Mouse (Mus musculus) large intestine, adult 2 months (tissue): ENCODE data around the gene Dst. TPM values are rescaled to one million over a fixed set of nuclear protein-coding genes. Genes with fewer than 3 reads are reported as not detected.

ENCODE experiments used
- DNase-seq: peaks from one replicate; pipeline ENCODE4 v3.0.0-alpha.2; 2012; ENCODE audit warnings: low read depth, low spot score
- WGBS: fragments of 180-500 bp; shearing (Covaris S2); methylation state at CpG from one replicate; pipeline ENCODE4 v1.1.7; 2018; 5-methylcytosine and 5-hydroxymethylcytosine counted together
- polyA plus RNA-seq: library from polyadenylated mRNA; depleted of rRNA; stranded (reverse); fragments of >200 nt; gene quantifications from 2 replicates; pipeline ENCODE4 v1.2.3, GENCODE M21; 2012

Dst gene
- polyA plus RNA-seq, 1 experiment: 16.3 TPM

DNA sequence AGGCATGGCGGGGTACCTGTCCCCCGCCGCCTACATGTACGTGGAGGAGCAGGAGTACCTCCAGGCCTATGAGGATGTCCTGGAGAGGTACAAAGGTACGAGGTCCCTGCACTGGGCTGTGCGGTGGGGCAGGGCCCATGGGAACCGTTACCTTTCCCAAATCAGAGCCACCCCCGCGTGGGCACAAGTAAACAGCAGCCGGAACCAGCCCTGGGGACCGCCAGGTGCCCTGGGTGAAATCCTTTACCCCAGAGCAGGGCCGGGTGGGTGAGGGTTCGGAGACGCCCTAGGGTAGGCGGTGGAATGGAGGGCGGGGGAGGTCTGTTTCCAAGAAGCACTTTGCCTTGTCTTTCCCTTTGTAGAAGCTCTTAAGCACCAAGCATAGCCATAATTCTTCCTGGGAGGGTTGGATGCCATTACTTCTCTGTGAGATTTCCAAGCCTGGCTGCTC lies 103.8 kb downstream of the Dst start:
- no peak for DNase-seq
- WGBS: 7% methylated on average over 16 of the region's 16 CpGs

DNA sequence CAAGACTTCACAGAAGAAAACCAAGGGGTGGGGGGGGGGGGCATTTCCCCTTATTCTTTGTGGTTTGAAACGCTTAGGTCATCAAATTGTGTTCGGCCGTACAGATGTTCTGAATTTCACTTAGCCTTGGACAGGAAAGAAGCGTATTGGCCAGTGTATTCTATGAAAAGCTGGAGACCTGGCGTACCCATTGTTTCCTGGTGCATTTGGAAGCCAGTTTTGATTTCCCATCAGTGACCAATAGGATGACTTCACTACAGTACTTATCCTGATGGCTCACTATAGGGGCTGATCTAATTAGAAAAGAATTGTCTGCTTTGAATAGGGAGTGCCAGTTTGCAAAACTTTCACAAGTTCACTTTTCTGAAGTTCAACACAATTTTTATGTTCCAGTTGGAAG lies 105.5 kb downstream of the Dst start:
- DNase-seq: no peak
- 85% methylated on average over 5 of the region's 5 CpGs for WGBS

- 88% methylated on average over 15 of the region's 15 CpGs for WGBS
- no peak for DNase-seq
Observed at GRCm38 (mm10) chr1:34016780-34017179, 108.8 kb downstream of the Dst start.

DNA sequence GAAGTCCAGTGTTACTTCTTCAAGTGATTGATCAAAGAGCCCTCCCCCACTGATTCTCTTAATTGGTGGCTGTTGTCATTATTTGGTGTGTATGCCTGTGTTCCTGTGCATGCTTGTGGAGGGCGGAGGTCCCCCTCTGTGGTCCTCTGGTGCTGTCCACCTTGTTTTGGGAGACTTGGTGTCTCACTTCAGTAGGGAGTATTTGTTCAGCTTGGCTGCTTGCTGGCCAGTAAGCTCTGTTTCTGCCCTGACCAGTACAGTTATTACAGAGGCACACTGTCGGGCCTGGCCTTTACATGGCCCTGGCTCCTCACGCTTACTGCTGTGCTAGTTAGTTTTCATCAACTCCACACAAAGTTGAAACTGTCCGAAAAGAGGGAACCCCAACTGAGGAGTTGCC lies 109.3 kb downstream of the Dst start:
- no peak for DNase-seq
- WGBS: 90% methylated on average over 4 of the region's 4 CpGs

GRCm38 (mm10) chr1:34020599-34020998 lies 112.6 kb downstream of the Dst start:
- 75% methylated on average over 6 of the region's 6 CpGs for WGBS
- no peak for DNase-seq

DNA sequence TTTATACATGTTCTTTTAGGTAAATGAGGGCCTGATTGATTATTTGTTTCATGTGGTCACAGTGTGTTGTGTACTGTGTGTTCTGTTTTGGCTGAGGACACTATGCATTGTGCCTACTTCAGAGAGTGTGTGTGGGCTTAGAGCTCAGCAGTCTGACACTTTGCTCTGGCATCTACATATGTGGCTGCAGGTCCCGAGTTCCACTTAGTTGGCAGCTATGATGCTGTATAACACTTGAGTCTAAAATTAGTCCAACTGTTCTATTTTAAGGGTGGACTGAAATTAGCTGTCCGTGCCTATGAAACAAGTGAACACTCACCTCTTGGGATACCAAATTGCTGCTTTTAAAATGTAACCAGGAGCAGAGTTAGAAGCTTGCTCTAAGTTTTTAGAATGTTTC lies 113.5 kb downstream of the Dst start:
- 60% methylated on average over 2 of the region's 2 CpGs for WGBS
- no peak for DNase-seq

DNA sequence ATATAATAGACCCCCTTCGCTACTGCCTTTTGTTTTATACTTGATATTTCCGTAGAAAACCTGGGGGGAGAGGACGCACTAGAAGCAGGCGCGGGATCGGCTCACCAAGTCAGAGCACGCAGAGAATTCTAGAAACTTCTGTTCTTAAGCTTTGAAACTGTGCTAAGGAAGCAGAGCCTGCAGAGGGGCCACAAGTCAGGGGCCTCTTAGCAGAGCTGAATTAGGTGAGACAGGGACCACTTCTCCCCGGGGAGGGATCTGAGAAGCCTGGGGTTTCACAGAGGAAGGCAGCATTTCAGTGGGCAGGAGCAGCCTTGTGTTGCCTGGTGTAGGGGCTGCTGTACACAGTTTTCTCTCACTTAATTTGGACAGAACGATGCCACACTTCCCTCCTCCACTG lies 115.1 kb downstream of the Dst start:
- 83% methylated on average over 9 of the region's 9 CpGs for WGBS
- no peak for DNase-seq

- DNase-seq: no peak
- WGBS: 87% methylated on average over 6 of the region's 6 CpGs
Observed at GRCm38 (mm10) chr1:34025879-34026278, 117.9 kb downstream of the Dst start.

- 72% methylated on average over 5 of the region's 5 CpGs for WGBS
- DNase-seq: no peak
Observed at GRCm38 (mm10) chr1:34028722-34029121, 120.7 kb downstream of the Dst start.

DNA sequence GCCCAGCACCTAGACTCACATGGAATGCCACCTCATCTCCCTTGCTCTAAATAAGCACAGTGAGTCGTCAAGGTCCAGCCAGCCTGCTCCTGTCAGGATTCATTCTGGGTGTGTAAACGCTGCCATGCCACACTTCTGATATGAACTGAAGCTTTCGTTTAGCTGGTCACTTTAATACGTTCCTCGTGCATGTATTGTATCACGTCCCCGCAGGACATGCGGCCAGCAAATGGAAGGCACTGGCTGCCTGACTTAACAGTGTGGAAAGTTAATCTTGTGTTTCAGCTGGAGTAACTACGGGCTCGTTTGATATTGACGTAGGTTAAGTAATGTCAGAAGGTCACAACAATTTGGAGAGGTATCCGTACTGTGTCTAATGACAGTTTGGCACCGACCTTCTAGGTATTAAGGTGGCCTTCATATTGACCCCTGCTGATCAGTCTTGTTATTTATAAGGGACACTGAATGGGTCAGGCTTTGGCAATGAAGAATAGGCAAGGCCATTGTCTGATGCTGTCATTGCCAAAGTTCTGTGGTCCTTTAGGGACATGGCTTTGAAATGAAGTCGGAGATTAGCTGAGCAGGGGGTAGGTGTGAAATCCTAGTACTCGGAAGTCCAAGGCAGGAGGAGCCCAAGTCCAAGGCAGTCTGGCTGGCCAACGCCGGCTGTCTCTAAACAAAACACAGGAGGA lies 122.5 kb downstream of the Dst start:
- no peak for DNase-seq
- 80% methylated on average over 17 of the region's 17 CpGs for WGBS

DNA sequence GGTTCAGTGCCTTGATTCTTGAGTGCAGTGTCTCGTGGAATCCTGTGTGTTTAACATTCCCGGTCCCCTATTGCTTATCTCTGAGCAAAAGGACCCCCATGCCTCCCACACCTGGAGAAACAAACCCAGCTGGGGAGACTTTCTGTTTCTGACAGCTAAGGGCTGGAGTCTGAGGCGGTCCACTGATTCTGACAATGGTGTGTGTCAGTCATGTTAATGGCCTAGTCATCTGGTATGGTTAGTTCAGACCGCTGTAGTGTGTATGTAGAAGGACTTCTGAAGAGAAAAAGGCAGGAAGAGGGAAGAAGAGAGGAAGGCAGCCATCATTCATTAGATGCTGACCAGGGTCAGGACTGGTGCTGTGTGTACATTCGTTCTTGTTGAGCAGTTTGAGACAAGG lies 125.0 kb downstream of the Dst start:
- no peak for DNase-seq
- 74% methylated on average over 5 of the region's 5 CpGs for WGBS

GRCm38 (mm10) chr1:34033478-34033877 lies 125.5 kb downstream of the Dst start:
- 93% methylated on average over 1 of the region's 1 CpGs for WGBS
- DNase-seq: no peak

GRCm38 (mm10) chr1:34033958-34034357 lies 125.9 kb downstream of the Dst start:
- DNase-seq: no peak
- WGBS: 64% methylated on average over 3 of the region's 3 CpGs

GRCm38 (mm10) chr1:34036111-34036510 lies 128.1 kb downstream of the Dst start:
- WGBS: 88% methylated on average over 12 of the region's 12 CpGs

GRCm38 (mm10) chr1:34038571-34038970 lies 130.5 kb downstream of the Dst start:
- WGBS: 86% methylated on average over 7 of the region's 7 CpGs
- no peak for DNase-seq

More at GRCm38 (mm10) chr1:34036111-34036510, 128.1 kb downstream of the Dst start:
- no peak for DNase-seq

- WGBS: 61% methylated on average over 3 of the region's 3 CpGs
- no peak for DNase-seq
Observed at GRCm38 (mm10) chr1:34040049-34040448, 132.0 kb downstream of the Dst start.

DNA sequence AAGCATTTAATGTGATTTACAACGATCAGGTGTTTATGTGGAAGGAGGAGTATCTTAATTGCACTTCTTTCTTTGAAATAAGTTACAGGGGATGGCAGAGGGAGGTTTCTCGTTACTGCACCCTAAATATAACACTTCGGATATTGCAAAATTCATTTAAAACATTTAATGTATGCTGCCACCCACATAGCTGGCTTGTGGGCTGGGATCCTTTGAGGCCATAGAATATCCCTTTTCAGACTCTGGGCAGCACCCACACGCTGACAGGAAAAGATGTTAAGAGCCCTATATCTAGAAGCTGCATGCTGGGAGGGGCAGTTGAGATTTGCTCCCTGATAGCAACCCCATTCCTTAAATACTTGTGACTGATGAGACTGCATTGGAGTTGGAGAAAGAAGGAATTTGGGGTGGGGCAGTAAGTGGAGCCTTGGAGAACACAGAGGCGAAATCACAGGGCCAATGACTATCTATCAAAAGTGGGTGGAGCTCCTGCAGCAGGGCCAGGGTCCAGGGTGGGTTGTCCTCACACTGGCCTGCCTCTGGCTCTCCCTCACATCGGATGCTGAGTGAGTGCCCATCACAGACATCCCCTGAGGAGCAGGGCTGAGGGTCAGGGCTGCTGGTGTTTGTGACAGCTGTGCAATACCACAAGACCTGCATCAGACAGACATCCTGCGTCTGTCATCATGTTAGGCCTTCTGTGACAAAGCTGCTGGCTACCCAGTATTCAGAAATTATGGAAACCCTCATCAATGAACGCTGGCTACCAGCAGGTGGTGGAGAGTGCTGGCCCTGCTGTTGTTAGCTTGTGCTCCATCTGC lies 133.1 kb downstream of the Dst start:
- 41% methylated on average over 8 of the region's 8 CpGs for WGBS
- no peak for DNase-seq

DNA sequence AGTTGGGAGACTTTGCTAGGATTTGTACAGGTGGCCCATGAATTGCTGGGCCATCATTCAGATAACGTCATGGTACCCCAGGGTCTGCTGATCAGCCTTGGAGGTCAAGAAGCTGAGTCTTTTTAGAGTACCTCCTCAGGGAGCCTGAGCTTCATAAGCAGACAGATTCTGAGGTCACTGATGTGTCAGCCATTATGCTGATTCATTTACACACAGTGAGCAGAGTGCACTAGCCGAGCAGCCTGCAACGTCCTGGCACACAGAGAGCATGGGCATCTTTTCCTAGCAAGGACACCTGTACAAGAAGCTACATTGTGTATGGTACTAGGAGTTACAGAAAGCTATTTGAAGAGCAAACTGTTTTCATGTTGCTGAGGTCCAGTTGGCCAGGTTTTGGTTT lies 134.3 kb downstream of the Dst start:
- DNase-seq: no peak
- WGBS: 65% methylated on average over 3 of the region's 3 CpGs

DNA sequence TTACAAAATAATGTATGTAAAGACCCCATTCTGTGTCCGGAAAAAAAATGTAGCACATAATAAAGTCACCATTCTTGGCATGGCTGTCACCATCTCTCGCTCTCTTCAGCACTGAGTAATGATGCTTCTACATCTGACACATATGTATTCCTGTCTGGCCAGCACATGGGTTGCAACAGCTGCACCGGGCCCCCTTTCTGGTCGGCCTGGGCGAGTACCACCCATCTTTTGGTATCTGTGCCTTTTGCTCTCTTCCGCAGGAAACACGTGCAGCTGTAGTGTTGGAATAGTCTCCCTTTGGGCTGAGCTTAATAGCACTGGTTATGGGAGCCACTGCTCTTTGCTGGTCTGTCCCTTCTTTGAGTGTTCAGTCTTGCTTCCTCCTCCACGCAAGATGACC lies 135.3 kb downstream of the Dst start:
- no peak for DNase-seq
- 82% methylated on average over 8 of the region's 8 CpGs for WGBS

GRCm38 (mm10) chr1:34043836-34044550 lies 136.0 kb downstream of the Dst start:
- WGBS: 78% methylated on average over 7 of the region's 7 CpGs
- no peak for DNase-seq
